Mouse (Mus musculus): ENCODE data around the gene Diaph3. TPM values are rescaled to one million over a fixed set of nuclear protein-coding genes. Genes with fewer than 3 reads are reported as not detected.

The Diaph3 gene
- total RNA-seq (2021) = 1 to 10 TPM; 3.8 to 4.1 TPM

GRCm38 (mm10) chr14:87140963-87141486, at the start of gene Diaph3:
Gene Diaph3, minus strand, starts transcription at chr14:87141235.
- intact Hi-C loops (cut with DNase I) = no loop called here

GRCm38 (mm10) chr14:87190685-87191084, 49.6 kb upstream of the Diaph3 start:
- no peak for DNase-seq (ENCODE audit: low spot score in 2 of 2)
- intact Hi-C loops (cut with DNase I) = no loop called here

More at GRCm38 (mm10) chr14:87140963-87141486, at the start of gene Diaph3:
- DNase-seq (ENCODE audit: low spot score in 2 of 2) = peak; percentile 94

- intact Hi-C loops (cut with DNase I) = no loop called here
- no peak for DNase-seq (ENCODE audit: low spot score in 2 of 2)
These were observed 30.5 kb upstream of the Diaph3 start for GRCm38 (mm10) chr14:87171577-87171976.

- DNase-seq (ENCODE audit: low spot score in 2 of 2) = peak in 1 of 2 experiments; percentile 18
- intact Hi-C loops (cut with DNase I) = no loop called here
These were observed 28.1 kb upstream of the Diaph3 start for GRCm38 (mm10) chr14:87169151-87169550.

- intact Hi-C loops (cut with DNase I) = loop anchor here (5.0 kb wide), 1 partner anchor 683 kb away; no protein-coding TSS in a partner anchor
- no peak for DNase-seq (ENCODE audit: low spot score in 2 of 2)
These were observed 14.7 kb upstream of the Diaph3 start for GRCm38 (mm10) chr14:87155621-87156238.

DNA sequence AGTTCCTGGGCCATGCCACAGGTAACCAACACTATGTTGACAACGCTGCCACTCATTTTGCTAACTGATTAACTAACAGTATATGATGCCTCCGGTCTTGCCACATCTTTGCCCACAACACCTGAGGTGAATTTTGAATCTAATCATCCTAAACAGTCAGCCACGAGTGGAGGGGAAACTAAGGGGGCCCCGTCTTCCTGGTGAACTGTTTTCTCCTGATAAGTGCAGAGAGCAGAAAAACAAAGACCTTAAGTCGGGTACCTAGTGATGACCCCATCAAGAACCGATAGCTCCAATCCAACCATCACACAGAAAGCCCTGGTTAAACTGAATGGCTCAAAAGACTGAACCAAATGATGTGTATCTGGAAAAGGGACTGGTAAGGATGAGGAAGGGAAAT, 8.6 kb upstream of the Diaph3 start:
- intact Hi-C loops (cut with DNase I) = no loop called here
- DNase-seq (ENCODE audit: low spot score in 2 of 2) = no peak

DNA sequence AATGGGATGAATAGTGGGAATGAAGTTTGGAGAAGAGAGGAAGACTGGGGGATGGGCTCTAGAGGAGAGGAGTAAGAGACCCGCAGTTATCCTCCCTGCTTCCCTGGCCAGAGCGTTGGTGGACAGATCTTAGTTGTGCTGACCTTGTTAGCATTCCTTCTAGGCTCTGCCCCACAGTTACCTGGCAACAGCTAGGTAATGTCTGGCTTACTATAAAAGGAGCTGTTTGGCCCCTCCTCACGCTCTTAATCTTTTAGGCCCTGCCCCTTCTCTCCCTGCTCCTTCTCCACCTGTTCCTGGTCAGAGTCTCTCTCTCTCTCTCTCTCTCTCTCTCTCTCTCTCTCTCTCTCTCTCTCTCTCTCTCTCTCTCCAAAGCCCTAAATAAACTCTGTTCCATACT, 5.7 kb upstream of the Diaph3 start:
- DNase-seq (ENCODE audit: low spot score in 2 of 2) = no peak
- intact Hi-C loops (cut with DNase I) = no loop called here

DNA sequence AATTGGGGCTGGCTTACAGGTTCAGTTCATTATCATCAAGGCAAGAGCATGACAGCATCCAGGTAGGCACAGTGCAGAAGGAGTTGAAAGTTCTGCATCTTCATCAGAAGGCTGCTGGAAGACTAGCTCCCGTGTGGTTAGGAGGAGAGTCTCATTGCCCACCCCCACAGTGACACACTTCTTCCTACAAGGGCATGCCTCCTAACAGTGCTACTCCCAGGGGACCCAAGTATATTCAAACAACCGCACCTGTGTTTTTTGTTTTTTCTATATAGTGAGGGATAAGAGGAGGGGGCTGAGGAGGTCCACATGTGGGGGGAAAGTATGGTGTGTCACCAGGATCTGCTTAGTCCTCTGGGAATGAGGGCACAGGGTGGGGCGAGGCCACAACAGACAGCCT, 4.3 kb upstream of the Diaph3 start:
- intact Hi-C loops (cut with DNase I) = no loop called here

GRCm38 (mm10) chr14:87141777-87142176, 742 bp upstream of the Diaph3 start:
- intact Hi-C loops (cut with DNase I) = no loop called here
- DNase-seq (ENCODE audit: low spot score in 2 of 2) = no peak

More for the DNA sequence above, 4.3 kb upstream of the Diaph3 start:
- no peak for DNase-seq (ENCODE audit: low spot score in 2 of 2)

DNA sequence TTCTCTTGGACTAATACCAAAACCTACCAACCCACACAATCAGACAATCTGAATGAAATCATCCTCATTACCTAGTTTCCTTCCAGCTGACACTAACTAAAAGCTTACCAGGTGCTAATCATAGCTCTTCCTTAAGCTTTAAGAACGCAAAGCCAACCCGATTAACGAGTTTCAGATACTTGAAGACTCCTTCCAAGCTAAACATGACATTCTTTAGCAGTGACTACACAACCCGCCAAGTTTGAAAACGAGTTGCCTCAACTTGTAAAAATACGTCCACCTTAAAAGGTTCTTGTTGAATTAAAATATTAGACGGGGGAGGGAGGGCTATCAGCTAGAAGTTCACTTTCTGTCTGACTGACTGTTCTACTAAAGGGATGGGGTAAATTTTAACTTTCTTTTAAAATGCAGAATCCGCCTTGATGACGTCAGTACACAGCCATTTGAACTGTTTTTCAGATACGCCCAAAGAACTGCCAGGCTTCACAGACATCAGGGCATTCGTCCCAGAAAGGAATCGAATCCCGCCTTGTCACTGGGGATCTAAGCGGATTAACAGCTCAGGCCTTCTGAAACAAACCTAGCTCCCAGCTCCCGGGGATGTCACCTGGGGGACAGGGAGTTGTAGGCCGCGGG, 590 bp downstream of the Diaph3 start:
- no peak for DNase-seq (ENCODE audit: low spot score in 2 of 2)
- intact Hi-C loops (cut with DNase I) = no loop called here

GRCm38 (mm10) chr14:87126076-87126639, 14.9 kb downstream of the Diaph3 start:
- intact Hi-C loops (cut with DNase I) = no loop called here
- no peak for DNase-seq (ENCODE audit: low spot score in 2 of 2)

- DNase-seq (ENCODE audit: low spot score in 2 of 2) = no peak
- intact Hi-C loops (cut with DNase I) = no loop called here
These were observed 15.5 kb downstream of the Diaph3 start for GRCm38 (mm10) chr14:87125492-87125891.

GRCm38 (mm10) chr14:87123091-87123490, 17.9 kb downstream of the Diaph3 start:
- intact Hi-C loops (cut with DNase I) = no loop called here
- DNase-seq (ENCODE audit: low spot score in 2 of 2) = no peak

GRCm38 (mm10) chr14:87121868-87122267, 19.2 kb downstream of the Diaph3 start:
- DNase-seq (ENCODE audit: low spot score in 2 of 2) = no peak
- intact Hi-C loops (cut with DNase I) = no loop called here

DNA sequence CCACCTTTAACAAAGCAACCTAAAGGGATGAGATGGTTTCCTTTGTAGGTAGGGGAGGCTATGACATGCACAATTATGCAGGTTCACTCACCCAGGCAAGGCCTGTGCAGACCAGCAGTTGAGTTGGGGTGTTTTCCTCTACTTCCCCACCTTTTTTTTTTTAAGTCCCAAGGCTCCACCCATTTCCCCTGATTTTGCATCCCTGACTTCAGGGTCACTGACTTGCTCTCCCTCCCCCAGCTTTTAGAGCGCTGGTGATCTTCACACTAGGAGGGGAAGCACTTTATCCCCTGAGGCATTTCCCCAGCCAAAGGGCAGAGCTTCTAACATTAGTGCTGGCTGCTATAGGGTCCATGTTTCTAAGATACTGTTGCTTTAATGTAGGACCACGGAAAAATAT, 30.4 kb downstream of the Diaph3 start:
- DNase-seq (ENCODE audit: low spot score in 2 of 2) = no peak
- intact Hi-C loops (cut with DNase I) = no loop called here

GRCm38 (mm10) chr14:87099380-87100088, 41.5 kb downstream of the Diaph3 start:
- no peak for DNase-seq (ENCODE audit: low spot score in 2 of 2)
- intact Hi-C loops (cut with DNase I) = no loop called here

- intact Hi-C loops (cut with DNase I) = no loop called here
- no peak for DNase-seq (ENCODE audit: low spot score in 2 of 2)
These were observed 42.9 kb downstream of the Diaph3 start for GRCm38 (mm10) chr14:87098093-87098492.

GRCm38 (mm10) chr14:87091522-87091921, 49.5 kb downstream of the Diaph3 start:
- no peak for DNase-seq (ENCODE audit: low spot score in 2 of 2)
- intact Hi-C loops (cut with DNase I) = no loop called here

DNA sequence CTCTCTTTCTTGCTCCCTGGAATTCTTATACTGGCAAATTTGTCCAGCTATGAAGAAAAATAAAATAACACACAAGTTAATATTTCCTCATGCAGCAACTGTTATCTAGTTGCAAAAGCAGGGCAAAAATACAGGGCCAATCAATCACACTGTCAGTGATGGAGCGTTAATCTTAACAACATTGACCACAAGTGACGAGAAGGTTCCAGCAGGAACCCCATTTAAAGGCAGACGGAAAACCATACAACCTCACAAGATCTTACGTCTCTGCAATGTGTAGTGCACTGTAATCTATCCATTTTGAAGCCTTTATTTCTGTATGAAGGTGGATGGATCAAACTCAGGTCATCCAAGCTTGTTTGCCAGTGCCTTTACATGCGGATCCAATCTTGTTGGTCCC, 49.9 kb downstream of the Diaph3 start:
- intact Hi-C loops (cut with DNase I) = no loop called here
- no peak for DNase-seq (ENCODE audit: low spot score in 2 of 2)

DNA sequence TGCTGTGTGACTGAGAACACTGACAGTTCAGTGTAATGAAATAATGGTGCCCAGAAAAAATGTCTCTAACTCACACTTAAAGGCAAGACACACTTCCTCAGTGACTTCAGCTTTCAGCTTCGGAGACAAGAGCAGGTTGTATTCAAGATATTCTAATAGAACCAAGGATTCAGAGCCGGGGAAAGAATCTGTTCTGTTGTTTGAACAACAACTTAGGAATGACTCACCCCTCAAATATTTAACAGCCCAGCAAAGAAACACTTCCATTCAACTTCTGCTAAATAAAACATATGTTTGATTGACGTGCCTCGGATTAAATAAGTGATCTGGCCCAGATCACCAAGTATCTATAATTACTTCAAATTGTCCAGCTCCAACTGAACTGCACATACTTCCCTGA, 52.1 kb downstream of the Diaph3 start:
- DNase-seq (ENCODE audit: low spot score in 2 of 2) = no peak
- intact Hi-C loops (cut with DNase I) = no loop called here

Measured in left cerebral cortex, postnatal 36 days (tissue).